Mouse (Mus musculus) brown adipose tissue, adult 24 weeks (tissue): ENCODE data around the gene Shank3. TPM values are rescaled to one million over a fixed set of nuclear protein-coding genes. Genes with fewer than 3 reads are reported as not detected.

Source experiments
- H3K27ac ChIP-seq: fragments of 200-500 bp; replicated peaks from 2 replicates; pipeline ENCODE4 v1.5.1; 2012; ENCODE audit warnings: low read depth, mild to moderate bottlenecking, low read length
- H3K4me1 ChIP-seq: fragments of 200-500 bp; 2 replicates; pipeline ENCODE4 v1.6.1; 2012; ENCODE audit warnings: low read length, mixed read lengths; ENCODE audit not compliant: control insufficient read depth, insufficient read depth, insufficient read length
- H3K4me3 ChIP-seq: fragments of 200-500 bp; 2 replicates; pipeline ENCODE4 v1.5.1; 2012; ENCODE audit warnings: low read depth, mild to moderate bottlenecking, low read length, moderate library complexity; ENCODE audit not compliant: insufficient read depth
- polyA plus RNA-seq: library from polyadenylated mRNA; stranded (reverse); fragments of >200 nt; gene quantifications from 2 replicates; pipeline ENCODE4 v1.2.4, GENCODE M21; 2012; ENCODE audit not compliant: missing spikeins, insufficient read depth, insufficient read length

Shank3 gene
- polyA plus RNA-seq, 1 experiment = 6.8 TPM

DNA sequence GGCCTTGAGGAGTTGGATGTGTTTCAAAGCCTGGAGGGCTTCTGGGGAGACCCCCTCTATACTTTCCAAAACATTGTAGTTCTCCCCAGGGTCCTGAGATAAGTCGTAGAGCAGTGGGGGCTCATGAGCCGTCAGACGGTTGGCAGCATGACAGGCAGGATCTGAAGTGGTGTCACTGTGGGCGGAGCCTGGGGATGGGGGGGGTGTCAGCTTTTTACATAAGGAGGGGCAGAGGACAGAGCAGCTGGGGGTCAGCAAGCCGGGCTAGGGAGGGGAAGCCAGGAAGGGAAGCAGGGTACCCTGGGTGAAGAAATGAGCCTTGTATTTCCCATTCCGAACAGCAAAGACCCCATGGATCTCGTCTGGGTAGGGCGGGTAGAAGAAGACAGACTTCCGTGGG is 26.1 kb upstream of the Shank3 start:
- H3K4me1 ChIP-seq = peaks cover 15% of the 10 kb centered on the region
- no peak overlapping the region for H3K4me3 ChIP-seq
- no peak overlapping the region for H3K27ac ChIP-seq

- Histone ChIP-seq H3K27ac (no peak overlapping the region), H3K4me3 (no peak overlapping the region), H3K4me1 (peaks cover 16% of the 10 kb centered on the region)
Observed at GRCm38 (mm10) chr15:89473921-89474320, 25.5 kb upstream of the Shank3 start.

GRCm38 (mm10) chr15:89474596-89475292 is 24.7 kb upstream of the Shank3 start:
- Histone ChIP-seq H3K4me3 (peak overlapping the region; percentile 70), H3K27ac (no peak overlapping the region), H3K4me1 (peaks cover 18% of the 10 kb centered on the region)

DNA sequence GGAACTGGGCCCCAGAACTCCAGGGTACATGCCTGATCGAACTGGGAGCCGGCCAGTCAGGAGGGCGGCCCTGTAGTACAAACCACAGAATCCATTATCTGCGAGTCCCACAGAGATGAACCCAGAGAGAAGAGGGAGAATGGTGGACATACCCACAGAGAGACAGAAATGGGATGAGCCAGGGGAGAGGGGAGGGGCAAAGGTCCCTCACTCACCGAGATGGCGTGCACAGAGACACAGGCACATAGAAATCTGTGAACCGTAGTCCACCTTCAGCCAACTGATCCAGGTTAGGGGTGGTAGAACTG is 24.2 kb upstream of the Shank3 start:
- Histone ChIP-seq H3K4me1 (peaks cover 22% of the 10 kb centered on the region), H3K4me3 (peak overlapping the region; percentile 70), H3K27ac (peak overlapping the region; percentile 93)

GRCm38 (mm10) chr15:89475611-89476474 is 23.6 kb upstream of the Shank3 start:
- peaks cover 23% of the 10 kb centered on the region for H3K4me1 ChIP-seq
- H3K27ac ChIP-seq = peak overlapping the region; percentile 93
- peak overlapping the region; percentile 70 for H3K4me3 ChIP-seq

DNA sequence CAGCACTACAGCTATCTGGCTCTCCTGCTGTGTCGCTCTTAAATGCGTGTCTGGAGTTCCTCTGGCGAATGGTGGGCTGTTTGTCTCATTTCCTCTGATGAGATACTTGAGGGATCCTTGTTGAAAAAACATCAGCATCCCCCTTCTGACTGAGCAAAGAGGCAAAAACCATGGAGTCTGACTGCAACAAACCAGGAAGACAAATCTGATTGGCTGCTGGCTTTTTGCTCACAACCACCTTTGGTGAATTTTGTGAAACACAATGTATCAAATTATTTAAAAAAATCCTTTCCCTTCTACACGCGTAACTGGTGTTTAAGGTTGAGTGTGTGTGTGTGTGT is 23.0 kb upstream of the Shank3 start:
- H3K4me1 ChIP-seq = peaks cover 25% of the 10 kb centered on the region
- peak overlapping the region; percentile 68 for H3K4me3 ChIP-seq
- H3K27ac ChIP-seq = peak overlapping the region; percentile 93

DNA sequence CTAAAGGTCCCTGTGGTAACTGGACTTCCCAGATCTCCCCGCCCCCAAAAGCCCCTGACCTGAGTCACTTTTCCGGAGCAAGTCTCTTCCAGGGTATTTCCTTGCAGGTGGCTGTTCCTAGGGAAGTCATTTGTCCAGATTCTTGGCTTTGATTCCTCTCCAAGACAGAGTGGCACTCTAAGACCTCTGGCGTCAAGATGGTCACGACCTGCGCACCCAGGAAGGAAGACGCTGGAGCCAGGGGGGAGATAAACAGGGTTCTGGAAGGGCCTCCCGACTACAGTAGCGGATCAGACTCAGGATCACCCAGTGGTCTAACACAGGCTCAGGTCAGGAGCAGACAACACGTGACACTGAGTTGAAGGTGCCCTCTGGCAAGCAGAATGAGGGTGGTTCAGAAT is 22.3 kb upstream of the Shank3 start, which contains the start of gene Arsa:
TSS of gene Arsa (minus strand) at position 335 of the 401 bp plus-strand sequence.
- Histone ChIP-seq H3K27ac (peak within 1 kb of the TSS; percentile 93), H3K4me1 (peaks cover 25% of the 10 kb centered on the region), H3K4me3 (peak within 1 kb of the TSS; percentile 68)

DNA sequence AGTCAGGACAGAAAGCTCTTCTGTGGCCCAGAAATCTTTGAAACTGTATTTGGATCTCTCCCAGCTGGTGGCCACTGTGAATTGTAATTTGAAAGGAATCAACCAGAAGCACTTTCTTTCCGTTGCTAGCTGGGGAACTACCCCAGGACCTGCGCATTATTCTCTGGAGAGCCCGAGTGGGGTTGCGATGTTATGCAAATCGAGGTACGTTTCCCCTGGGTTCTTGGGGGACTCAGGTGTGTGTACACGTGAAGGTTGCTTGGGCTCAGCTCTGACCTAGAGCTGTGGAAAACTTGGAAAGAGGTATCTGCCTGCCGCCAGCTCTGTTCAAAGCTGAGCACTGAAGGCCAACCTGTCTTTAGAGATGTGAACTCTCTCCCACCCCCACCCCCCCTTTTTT is 21.6 kb upstream of the Shank3 start:
- Histone ChIP-seq H3K4me1 (peaks cover 25% of the 10 kb centered on the region), H3K27ac (peak overlapping the region; percentile 93), H3K4me3 (peak overlapping the region; percentile 44)

- Histone ChIP-seq H3K4me1 (peaks cover 25% of the 10 kb centered on the region), H3K27ac (peak overlapping the region; percentile 93), H3K4me3 (peak overlapping the region; percentile 44)
Observed at GRCm38 (mm10) chr15:89478622-89479021, 20.8 kb upstream of the Shank3 start.

DNA sequence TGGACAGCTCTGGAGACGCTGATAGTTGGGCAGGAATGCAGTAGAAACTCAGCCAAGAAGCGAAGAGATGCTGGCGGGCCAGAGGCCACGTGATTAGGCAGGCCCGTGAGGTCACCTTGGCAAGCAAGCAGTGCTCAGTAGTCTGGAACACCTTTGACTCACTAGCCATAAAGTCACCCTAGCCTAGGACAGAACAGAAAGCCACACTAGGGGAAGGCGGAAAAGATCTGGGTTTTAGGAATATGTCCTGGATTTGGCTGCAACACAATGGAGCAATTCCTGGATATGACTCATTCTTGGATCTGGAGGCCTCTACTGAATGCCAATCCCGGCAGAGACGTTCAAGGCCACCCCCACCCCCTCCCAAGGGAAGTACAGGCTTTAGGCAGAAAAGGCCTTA is 18.8 kb upstream of the Shank3 start:
- Histone ChIP-seq H3K27ac (peak overlapping the region; percentile 99), H3K4me1 (peaks cover 16% of the 10 kb centered on the region), H3K4me3 (no peak overlapping the region)

DNA sequence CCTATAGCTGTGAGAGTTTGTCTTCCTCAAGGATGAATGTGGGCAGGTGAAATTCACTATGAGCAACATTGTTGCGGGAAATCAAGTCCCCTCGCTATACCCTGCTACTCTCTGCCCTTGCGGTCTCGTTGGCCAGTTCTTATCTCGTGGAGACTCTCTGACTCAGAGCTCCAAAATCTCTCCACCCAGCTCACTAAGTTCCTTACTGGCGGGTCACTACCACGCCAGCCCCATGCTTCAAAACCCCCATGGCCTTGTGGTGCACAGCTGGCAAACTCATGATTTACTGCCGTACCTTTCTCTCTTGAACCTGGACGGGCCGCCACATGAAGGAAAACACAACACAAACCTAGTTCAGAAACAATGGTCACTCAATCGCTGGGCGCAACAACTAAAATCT is 11.2 kb upstream of the Shank3 start:
- Histone ChIP-seq H3K4me1 (peaks cover 12% of the 10 kb centered on the region; the same call in 1 of the 2 replicates), H3K27ac (peak overlapping the region; percentile 60), H3K4me3 (no peak overlapping the region)

DNA sequence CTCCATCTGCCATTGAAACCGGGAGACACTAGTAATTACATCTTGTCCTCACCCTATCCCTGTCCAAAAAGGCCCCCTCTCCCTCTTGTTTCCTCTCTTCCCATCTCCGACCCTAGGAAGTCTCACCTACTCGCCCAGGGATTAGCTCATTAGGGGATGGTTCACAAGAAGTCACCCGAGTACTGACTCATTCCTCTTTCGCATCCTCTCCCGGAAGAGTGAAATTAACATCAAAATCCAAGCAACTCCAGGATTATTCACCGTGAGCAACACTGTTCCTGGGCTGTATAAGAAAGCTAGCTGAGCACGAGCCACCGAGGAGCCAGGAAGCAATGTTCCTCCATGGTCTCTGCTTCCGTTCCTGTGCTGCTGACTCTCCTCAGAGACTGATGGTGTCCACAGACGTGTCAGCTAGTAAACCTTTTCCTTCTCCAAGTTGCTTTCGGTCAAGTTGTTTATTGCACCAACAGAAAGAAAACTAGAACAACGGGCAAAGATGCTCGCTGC is 10.8 kb upstream of the Shank3 start:
- Histone ChIP-seq H3K27ac (peak overlapping the region; percentile 60), H3K4me1 (peaks cover 12% of the 10 kb centered on the region; the same call in 1 of the 2 replicates), H3K4me3 (no peak overlapping the region)

DNA sequence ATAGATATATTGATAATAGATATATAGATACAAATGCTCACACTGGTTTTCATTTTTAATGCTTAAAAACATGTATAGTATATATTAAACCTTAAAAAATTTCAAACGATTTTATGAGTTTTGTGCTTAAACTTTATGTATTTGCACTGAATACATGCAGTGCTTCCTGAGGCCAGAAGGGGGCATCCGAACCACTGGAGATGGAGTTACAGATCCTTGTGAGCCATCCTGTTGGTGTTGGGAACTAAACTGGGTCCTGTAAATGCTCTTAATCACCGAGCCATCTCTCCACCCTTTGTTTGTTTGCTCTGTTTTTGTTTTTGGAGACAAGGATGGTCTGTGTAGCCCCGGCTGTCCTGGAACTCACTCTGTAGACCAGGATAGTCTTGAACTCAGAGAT is 4.5 kb upstream of the Shank3 start:
- Histone ChIP-seq H3K4me3 (no peak overlapping the region), H3K4me1 (peaks cover 14% of the 10 kb centered on the region), H3K27ac (peak overlapping the region; percentile 32)

DNA sequence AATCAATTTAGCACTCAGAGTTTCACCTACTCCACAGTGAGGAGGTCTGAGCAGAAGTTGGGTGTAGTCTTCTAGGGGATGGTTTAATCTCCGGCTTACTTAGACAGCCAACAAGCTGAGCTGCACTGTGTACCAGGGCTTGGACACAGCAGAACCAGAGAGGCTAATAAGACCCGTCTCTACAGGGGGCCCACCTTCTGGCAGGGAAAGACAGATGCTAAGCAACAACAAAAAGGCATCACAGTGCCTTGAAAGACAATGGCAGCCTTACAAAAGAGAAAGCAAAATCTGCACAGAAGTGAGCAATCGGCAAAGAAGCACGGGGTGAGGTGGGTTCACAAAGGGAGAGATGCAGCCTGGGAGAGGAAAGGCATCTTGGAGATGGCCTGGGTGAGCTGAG is 3.3 kb upstream of the Shank3 start:
- H3K4me3 ChIP-seq = no peak overlapping the region
- peaks cover 20% of the 10 kb centered on the region for H3K4me1 ChIP-seq
- peak overlapping the region; percentile 98 for H3K27ac ChIP-seq

- Histone ChIP-seq H3K4me1 (peaks cover 20% of the 10 kb centered on the region), H3K4me3 (peak overlapping the region; percentile 24; the same call in 1 of the 2 replicates), H3K27ac (peak overlapping the region; percentile 98)
Observed at GRCm38 (mm10) chr15:89496841-89497240, 2.6 kb upstream of the Shank3 start.
